Mouse (Mus musculus) forebrain, postnatal 0 days (tissue): ENCODE measurements around the gene Mief1. TPM values are rescaled to one million over a fixed set of nuclear protein-coding genes. Genes with fewer than 3 reads are reported as not detected.

ENCODE experiments used
- ATAC-seq: fragments of 200-750 bp; cut with Nextera tagmentation; 2 replicates; pipeline ENCODE4 v1.8.0; 2017; ENCODE audit warnings: mild to moderate bottlenecking, moderate library complexity
- DNase-seq: peaks from one replicate; pipeline ENCODE4 v3.0.0-alpha.2; 2015
- H3K27ac ChIP-seq: fragments of 300-500 bp; sonication (generic); 2 replicates; pipeline ENCODE4 v1.5.1; 2014; ENCODE audit warnings: low read depth, mild to moderate bottlenecking, antibody characterized with exemption, low read length, moderate library complexity, mixed read lengths
- H3K27me3 ChIP-seq: fragments of 300-500 bp; sonication (generic); 2 replicates; pipeline ENCODE4 v1.6.1; 2014; ENCODE audit warnings: mild to moderate bottlenecking, low read length, mixed read lengths; ENCODE audit not compliant: insufficient read depth
- H3K36me3 ChIP-seq: fragments of 300-500 bp; sonication (generic); 2 replicates; pipeline ENCODE4 v1.6.1; 2014; ENCODE audit warnings: mild to moderate bottlenecking, moderate library complexity; ENCODE audit not compliant: insufficient read depth
- H3K4me1 ChIP-seq: fragments of 300-500 bp; sonication (generic); 2 replicates; pipeline ENCODE4 v1.6.1; 2014; ENCODE audit warnings: antibody characterized with exemption; ENCODE audit not compliant: insufficient read depth
- H3K4me2 ChIP-seq: fragments of 300-500 bp; sonication (generic); 2 replicates; pipeline ENCODE4 v1.6.1; 2014; ENCODE audit warnings: low read depth, mild to moderate bottlenecking, moderate library complexity
- H3K4me3 ChIP-seq: fragments of 300-500 bp; sonication (generic); 2 replicates; pipeline ENCODE4 v1.5.1; 2014; ENCODE audit warnings: low read depth, low read length, mixed read lengths
- H3K9ac ChIP-seq: fragments of 300-500 bp; sonication (generic); 2 replicates; pipeline ENCODE4 v1.6.1; 2014; ENCODE audit warnings: mild to moderate bottlenecking
- H3K9me3 ChIP-seq: fragments of 300-500 bp; sonication (generic); 2 replicates; pipeline ENCODE4 v1.6.1; 2016; ENCODE audit warnings: low read length
- CTCF ChIP-seq: sonication (generic); IDR thresholded peaks from 2 replicates; pipeline ENCODE4 v1.5.1; 2016; ENCODE audit warnings: antibody characterized with exemption, control low read depth, low read depth
- WGBS: fragments of 180-500 bp; shearing (Covaris S2); extraction: QIAGEN DNeasy Blood & Tissue Kit; methylation state at CpG from one replicate; pipeline ENCODE4 v1.1.7; 2014; 5-methylcytosine and 5-hydroxymethylcytosine counted together
- polyA plus RNA-seq: library from polyadenylated mRNA; unstranded; fragments of >200 nt; fragmentation: Nextera tagmentation; extraction: Ambion mirVana; gene quantifications from 2 replicates; pipeline ENCODE4 v1.2.1, GENCODE M21; 2015
- total RNA-seq: library from RNA; depleted of rRNA; stranded (reverse); fragments of >200 nt; gene quantifications from 2 replicates; pipeline ENCODE4 v1.2.3, GENCODE M21; 2014

The Mief1 gene
- total and polyA plus RNA-seq, 2 experiments from 2014 or later, result 20.0 to 37.0 TPM

DNA sequence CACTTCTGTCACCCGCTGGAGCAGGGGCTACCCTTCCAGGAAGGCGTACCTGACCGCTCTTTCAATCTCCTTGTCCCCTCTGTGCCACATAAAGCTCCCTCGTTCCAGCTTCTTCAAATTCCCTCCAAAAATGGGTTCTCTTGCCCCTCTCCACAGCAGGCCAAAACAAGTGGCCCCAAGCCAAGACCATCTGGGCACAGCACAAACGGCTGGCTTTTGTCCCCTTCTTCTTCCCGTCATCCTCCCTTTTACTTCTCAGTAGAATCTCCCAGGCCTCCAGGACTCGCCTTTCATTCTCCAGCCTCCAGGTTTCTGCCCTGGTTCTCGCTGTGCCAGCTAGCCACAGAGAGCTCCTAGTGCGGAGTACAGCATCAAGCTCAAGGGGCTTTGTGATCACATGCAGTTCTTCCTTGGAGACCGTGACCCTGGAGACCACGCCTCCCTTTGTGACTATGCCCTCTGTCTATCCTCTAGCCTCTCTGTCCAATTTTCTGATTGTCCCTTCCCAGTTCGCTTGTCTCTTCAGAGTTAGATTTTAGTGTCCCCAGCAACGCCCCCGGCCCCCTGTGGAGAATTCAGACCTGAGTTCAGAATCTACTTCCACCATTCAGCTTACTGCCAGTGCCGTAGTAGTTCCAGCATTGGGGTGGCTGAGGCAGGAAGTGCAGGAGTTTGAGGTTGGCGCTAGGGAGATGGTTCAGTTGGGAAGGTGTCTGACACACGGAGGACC, 5.6 kb upstream of the Mief1 start:
- H3K27ac ChIP-seq, result no peak overlapping the region
- WGBS, result 60% methylated on average over 17 of the region's 17 CpGs

DNA sequence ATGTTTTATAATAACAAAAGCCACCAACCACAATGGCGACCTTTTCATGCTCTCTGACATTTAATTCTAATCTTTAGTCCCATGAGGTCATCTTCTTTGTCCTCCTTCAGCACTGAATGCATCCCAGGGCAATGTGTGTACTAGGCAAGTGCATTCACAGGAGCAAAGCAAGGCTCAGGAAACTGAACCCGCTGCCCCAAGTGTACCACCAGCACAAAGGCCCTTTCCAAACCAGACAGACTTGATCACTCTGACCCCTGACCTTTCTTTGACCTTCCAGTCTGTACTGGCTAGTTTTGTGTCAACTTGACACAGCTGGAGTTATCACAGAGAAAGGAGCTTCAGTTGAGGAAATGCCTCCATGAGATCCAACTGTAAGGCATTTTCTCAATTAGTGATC, 1.5 kb upstream of the Mief1 start:
- Histone ChIP-seq H3K27me3 (no peaks in the 10 kb centered on the region), H3K4me3 (no peak overlapping the region), H3K9me3 (no peaks in the 10 kb centered on the region), H3K4me1 (0 out of 2 replicates have a peak, but pooled peaks cover 6% of the 10 kb centered on the region), H3K36me3 (peaks cover 17% of the 10 kb centered on the region), H3K4me2 (no peak overlapping the region), H3K27ac (no peak overlapping the region), H3K9ac (no peak overlapping the region)
- DNase-seq (no peak), ATAC-seq (no peak)
- WGBS, result 53% methylated on average over 2 of the region's 2 CpGs
- TF ChIP-seq CTCF, result no peak

More for the DNA sequence above, 5.6 kb upstream of the Mief1 start:
- peak; percentile 13 for DNase-seq
- Histone ChIP-seq H3K4me1 (no peaks in the 10 kb centered on the region), H3K9ac (no peak overlapping the region), H3K36me3 (no peaks in the 10 kb centered on the region), H3K27me3 (no peaks in the 10 kb centered on the region), H3K9me3 (no peaks in the 10 kb centered on the region), H3K4me2 (no peak overlapping the region), H3K4me3 (no peak overlapping the region)
- TF ChIP-seq CTCF, result no peak
- ATAC-seq, result no peak

DNA sequence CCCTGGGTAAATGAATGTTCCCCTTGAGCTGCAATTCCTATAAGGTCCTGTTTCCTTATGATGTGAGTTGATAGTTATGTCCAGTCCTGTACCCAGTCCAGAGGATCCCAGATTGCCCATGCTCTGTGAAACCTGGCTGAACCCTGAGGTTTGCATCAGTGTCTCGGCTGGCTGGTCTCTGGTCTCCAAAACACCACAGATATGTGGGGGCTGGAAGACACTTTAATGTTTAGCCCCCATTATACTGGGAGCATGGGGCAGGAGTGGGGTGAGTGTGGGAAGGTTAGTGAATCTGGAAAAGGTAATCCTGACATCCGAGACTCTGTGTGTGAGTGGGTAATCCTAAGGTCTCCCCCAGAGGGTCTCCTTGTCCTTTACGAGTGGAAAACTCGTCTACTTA, 765 bp upstream of the Mief1 start:
- no peak for TF ChIP-seq CTCF
- 0 out of 2 replicates have a peak, but pooled peaks cover 6% of the 10 kb centered on the region for H3K4me1 ChIP-seq
- H3K9ac ChIP-seq, result no peak overlapping the region
- 62% methylated on average over 4 of the region's 4 CpGs for WGBS
- peak overlapping the region; percentile 82; the same call in 1 of the 2 replicates for H3K4me2 ChIP-seq
- no peaks in the 10 kb centered on the region for H3K27me3 ChIP-seq
- H3K27ac ChIP-seq, result peak overlapping the region; percentile 88
- no peak for ATAC-seq
- no peak for DNase-seq
- H3K36me3 ChIP-seq, result peaks cover 23% of the 10 kb centered on the region
- H3K9me3 ChIP-seq, result no peaks in the 10 kb centered on the region
- H3K4me3 ChIP-seq, result peak overlapping the region; percentile 82; the same call in 1 of the 2 replicates

DNA sequence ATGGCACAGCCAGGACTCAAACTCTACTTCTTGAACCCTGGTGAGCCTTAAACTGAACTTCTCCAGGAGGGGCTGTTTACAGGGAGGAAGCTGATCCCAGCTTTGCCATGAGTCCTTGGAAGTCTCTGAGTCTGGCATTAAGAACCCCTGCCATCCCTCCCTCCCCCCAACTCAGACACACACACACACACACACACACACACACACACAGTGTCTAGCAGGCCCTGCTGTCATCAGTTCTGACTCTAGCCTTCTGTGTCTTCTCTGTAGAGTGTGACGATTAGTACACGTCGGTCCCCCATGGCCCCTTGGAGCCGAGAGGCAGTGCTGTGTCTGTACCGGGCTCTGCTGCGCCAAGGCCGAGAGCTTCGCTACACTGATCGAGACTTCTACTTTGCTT, 1.7 kb downstream of the Mief1 start, which contains the start of gene AC140267.1:
Gene AC140267.1 (plus strand): TSS at position 301 of the 400 bp plus-strand sequence.
- Histone ChIP-seq H3K36me3 (peaks cover 32% of the 10 kb centered on the region), H3K27ac (no peak within 1 kb of the TSS), H3K4me3 (peak within 1 kb of the TSS; percentile 82), H3K27me3 (no peaks in the 10 kb centered on the region), H3K4me2 (peak within 1 kb of the TSS; percentile 82), H3K9me3 (no peaks in the 10 kb centered on the region), H3K9ac (peak within 1 kb of the TSS; percentile 86), H3K4me1 (0 out of 2 replicates have a peak, but pooled peaks cover 6% of the 10 kb centered on the region)
- no peak for TF ChIP-seq CTCF
- no peak for DNase-seq
- no peak for ATAC-seq
- 96% methylated on average over 9 of the region's 9 CpGs for WGBS

DNA sequence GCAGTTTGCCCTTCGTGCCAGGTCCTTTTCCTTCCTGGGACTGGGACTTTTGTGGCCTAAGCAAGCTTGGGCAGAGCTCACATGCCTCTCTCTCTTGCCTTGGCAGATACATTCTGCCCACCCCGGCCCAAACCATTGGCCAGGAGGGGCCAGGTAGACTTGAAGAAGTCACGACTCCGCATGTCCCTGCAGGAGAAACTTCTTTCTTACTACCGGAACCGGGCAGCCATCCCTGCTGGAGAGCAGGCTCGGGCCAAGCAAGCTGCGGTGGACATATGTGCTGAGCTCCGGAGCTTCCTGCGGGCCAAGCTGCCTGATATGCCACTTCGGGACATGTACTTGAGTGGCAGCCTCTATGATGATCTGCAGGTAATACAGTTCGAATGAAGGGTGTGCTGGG, 14.3 kb downstream of the Mief1 start:
- no peak for TF ChIP-seq CTCF
- peaks cover 83% of the 10 kb centered on the region for H3K36me3 ChIP-seq
- whole genome bisulfite sequencing, result 95% methylated on average over 12 of the region's 12 CpGs

DNA sequence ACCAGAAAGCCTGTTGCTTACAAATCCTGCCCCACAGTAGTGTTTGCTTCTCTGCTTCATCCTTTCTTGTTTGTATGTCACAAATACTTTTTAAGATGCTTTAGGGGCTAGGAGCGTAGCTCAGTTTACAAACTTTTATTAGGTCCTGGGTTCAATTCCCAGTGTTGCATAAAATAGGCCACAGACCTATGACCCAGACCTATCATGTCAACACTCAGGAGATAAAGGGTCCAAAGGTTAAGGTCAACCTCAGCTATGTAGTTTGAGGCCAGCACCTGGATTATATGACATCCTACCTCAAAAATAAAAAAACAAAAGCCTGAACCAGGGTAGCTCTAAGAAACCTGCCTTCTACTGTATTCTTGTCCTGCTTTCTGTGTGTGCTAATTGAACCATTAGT, 14.8 kb downstream of the Mief1 start:
- Histone ChIP-seq H3K27me3 (no peaks in the 10 kb centered on the region), H3K4me1 (no peaks in the 10 kb centered on the region), H3K4me3 (no peak overlapping the region), H3K4me2 (no peak overlapping the region), H3K9me3 (no peaks in the 10 kb centered on the region), H3K36me3 (peaks cover 79% of the 10 kb centered on the region), H3K9ac (no peak overlapping the region), H3K27ac (no peak overlapping the region)
- DNase-seq, result no peak
- 100% methylated on average over 1 of the region's 1 CpGs for WGBS
- ATAC-seq, result no peak
- no peak for TF ChIP-seq CTCF

More for the DNA sequence above, 14.3 kb downstream of the Mief1 start:
- Histone ChIP-seq H3K27me3 (no peaks in the 10 kb centered on the region), H3K4me1 (no peaks in the 10 kb centered on the region), H3K27ac (no peak overlapping the region), H3K4me3 (no peak overlapping the region), H3K9ac (no peak overlapping the region), H3K9me3 (no peaks in the 10 kb centered on the region), H3K4me2 (no peak overlapping the region)
- DNase-seq, result no peak
- no peak for ATAC-seq

DNA sequence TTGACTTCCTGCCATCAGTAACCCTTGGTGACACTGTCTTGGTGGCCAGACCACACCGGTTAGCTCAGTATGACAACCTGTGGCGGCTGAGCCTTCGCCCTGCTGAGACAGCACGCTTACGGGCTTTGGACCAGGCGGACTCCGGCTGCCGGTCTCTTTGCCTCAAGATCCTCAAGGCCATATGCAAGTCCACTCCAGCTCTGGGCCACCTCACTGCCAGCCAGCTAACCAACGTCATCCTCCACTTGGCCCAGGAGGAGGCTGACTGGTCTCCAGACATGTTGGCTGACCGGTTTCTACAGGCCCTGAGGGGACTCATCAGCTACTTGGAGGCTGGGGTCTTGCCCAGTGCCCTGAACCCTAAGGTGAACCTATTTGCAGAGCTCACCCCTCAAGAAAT, 15.9 kb downstream of the Mief1 start:
- H3K4me1 ChIP-seq, result peaks cover 7% of the 10 kb centered on the region
- no peak for TF ChIP-seq CTCF
- ATAC-seq, result no peak
- peaks cover 71% of the 10 kb centered on the region for H3K36me3 ChIP-seq
- H3K27ac ChIP-seq, result no peak overlapping the region
- no peak overlapping the region for H3K4me3 ChIP-seq
- H3K4me2 ChIP-seq, result no peak overlapping the region
- H3K27me3 ChIP-seq, result no peaks in the 10 kb centered on the region
- no peak for DNase-seq
- no peaks in the 10 kb centered on the region for H3K9me3 ChIP-seq
- no peak overlapping the region for H3K9ac ChIP-seq
- 95% methylated on average over 10 of the region's 10 CpGs for WGBS
